Mouse (Mus musculus) B cell, adult 67 days (primary cell): ENCODE measurements around the gene Yif1a. TPM values are rescaled to one million over a fixed set of nuclear protein-coding genes. Genes with fewer than 3 reads are reported as not detected.

Experiments
- total RNA-seq, 2 experiments: library from RNA; stranded (reverse); gene quantifications; 4 replicates each; pipeline ENCODE4 v1.2.4; 2023

Yif1a gene
- 10 to 100 TPM; 29.3 to 49.9 TPM for total RNA-seq

GRCm38 (mm10) chr19:5087884-5088728, at the start of gene Yif1a:
Yif1a (plus strand) TSS chr19:5088538.

GRCm38 (mm10) chr19:5038709-5039156, 49.6 kb upstream of the Yif1a start, which contains the start of the genes B4gat1 and AC124502.3:
B4gat1 (plus strand) TSS chr19:5038826.
AC124502.3 (plus strand) TSS chr19:5038891.

GRCm38 (mm10) chr19:5040862-5041523, 47.3 kb upstream of the Yif1a start, which contains the start of gene Brms1:
Brms1 (plus strand) TSS chr19:5041354.

DNA sequence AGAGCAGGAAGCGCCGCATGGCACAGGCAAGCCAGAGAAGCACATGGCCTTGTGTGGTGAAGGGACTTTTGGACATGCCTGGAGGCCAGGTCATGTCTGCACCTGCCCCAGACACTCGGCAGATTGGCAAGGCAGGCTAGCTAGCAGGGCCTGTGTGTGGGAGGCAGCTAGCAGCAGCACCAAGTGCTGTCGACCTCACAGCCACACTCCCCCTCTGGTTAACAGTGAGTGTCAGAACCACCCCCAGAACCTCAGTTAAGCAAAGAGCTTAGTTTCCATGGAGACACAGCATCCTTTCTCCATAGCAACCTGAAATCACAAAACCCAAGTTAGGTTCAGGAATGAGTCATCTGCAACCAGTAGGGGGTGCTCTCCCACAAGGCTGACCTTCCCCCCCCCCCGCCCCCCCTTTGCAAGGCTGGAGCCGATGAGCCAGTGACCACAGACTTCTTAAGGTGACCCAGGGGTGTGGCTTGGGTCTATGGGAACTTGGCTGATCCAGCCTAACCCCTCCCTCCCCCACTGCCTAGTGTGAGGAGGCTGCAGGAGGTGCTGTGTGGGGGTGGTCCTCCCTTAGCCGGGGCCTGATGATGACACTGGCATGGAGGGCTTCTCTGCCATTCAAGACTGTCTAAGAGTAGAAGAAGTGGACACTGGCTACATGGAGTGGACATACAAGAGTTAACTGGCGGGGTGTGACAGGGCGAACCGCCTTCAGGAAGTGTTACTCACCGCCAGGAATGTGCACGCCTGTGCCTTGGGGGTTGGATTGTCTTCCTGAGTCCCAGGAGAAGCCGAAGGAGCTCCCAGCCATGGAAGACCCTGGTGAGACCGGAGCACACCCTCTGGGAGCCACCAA, 38.1 kb upstream of the Yif1a start, which contains the start of gene Rin1:
Gene Rin1 (plus strand): TSS at position 435 of the 859 bp plus-strand sequence.

GRCm38 (mm10) chr19:5067867-5068569, 20.3 kb upstream of the Yif1a start, which contains the start of gene Cd248:
Cd248 (plus strand) TSS chr19:5068078.

DNA sequence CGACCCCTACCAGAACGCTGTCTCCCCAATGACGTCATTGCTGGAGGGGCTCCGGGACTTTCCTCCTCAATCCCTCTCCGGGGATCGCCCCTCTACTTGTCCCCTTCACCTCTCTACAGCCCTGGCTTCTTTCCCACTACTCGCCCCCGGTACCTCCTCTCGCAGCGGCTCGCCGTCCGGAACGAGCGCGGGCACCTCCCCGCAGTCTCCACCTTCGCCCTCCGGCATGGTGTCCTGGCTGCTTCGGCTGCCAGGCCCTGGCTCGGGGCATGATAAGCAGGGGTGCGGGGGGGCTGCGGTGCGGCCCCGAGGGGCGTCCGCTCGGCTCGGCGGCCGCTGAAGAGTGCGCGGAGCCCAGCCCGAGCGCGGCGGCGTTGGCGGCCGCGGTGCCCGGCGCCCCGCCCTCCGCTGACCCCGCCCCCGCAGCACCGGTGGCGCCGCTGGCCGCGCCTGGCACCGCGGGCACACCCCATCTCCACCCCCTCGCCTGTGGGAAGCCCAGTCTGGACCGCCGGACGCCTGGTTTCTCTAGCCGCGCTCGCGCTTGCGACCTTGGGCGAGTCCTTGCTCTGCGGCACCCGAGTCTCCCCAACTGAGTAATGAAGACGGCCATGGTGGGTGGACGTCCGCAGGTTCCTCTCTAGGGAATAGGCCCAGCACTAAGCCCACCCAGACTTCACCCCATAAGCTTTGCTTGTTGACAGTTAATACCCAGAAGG, 3.0 kb upstream of the Yif1a start, which contains the start of gene Tmem151a:
Gene Tmem151a (minus strand): TSS at position 387 of the 719 bp plus-strand sequence.

GRCm38 (mm10) chr19:5098363-5099143, 10.2 kb downstream of the Yif1a start, which contains the start of gene Cnih2:
Cnih2 (minus strand) TSS chr19:5098521.

GRCm38 (mm10) chr19:5106731-5107191, 18.4 kb downstream of the Yif1a start, which contains the start of gene Rab1b:
Rab1b (minus strand) TSS chr19:5107072.

DNA sequence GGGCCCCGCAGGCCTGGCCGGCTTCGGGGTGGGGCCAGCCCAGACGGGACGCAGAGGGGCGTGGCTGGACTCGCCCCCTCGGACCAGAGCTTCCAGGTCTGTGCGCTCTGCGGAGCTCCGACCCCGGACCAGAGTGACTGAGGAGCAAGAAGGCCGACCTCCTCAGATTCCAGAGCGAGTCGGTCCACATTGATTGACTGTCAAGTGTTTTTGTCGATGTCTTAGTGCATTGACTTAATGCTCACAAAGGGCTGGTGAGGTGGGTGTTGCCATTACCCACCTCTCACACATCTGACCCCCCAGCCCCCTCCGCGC, 30.0 kb downstream of the Yif1a start, which contains the start of gene Klc2:
Gene Klc2 (minus strand): TSS at position 177 of the 315 bp plus-strand sequence.

Other genes starting within 250 kb of the Yif1a start
- 10 to 100 TPM; 23.0 to 24.4 TPM for gene Ccs, start 249.2 kb upstream of the Yif1a start, total RNA-seq
- not detected for gene Ccdc87, start 249.2 kb upstream of the Yif1a start, total RNA-seq
- gene Ctsf, start 233.4 kb upstream of the Yif1a start, total RNA-seq: under 1 TPM in 1 of 2 experiments, not detected in 1; 0.87 TPM
- not detected for gene Actn3, start 210.6 kb upstream of the Yif1a start, total RNA-seq
- 1 to 10 TPM; 7.9 to 9.3 TPM for gene Zdhhc24, start 209.9 kb upstream of the Yif1a start, total RNA-seq
- gene Bbs1, start 181.9 kb upstream of the Yif1a start, total RNA-seq: 1 to 10 TPM; 4.1 to 4.3 TPM
- 10 to 100 TPM; 78.9 to 86.2 TPM for gene Dpp3, start 160.3 kb upstream of the Yif1a start, total RNA-seq
- 1 to 10 TPM; 1.7 to 4.2 TPM for gene Peli3, start 145.4 kb upstream of the Yif1a start, total RNA-seq
- gene Mrpl11, start 126.4 kb upstream of the Yif1a start, total RNA-seq: 10 to 100 TPM; 22.0 to 39.4 TPM
- gene Npas4, start 98.2 kb upstream of the Yif1a start, total RNA-seq: not detected
- gene Slc29a2, start 64.7 kb upstream of the Yif1a start, total RNA-seq: 1 to 10 TPM; 5.6 to 9.4 TPM
- gene B4gat1, start 49.7 kb upstream of the Yif1a start, total RNA-seq: 1 to 10 TPM; 4.8 TPM
- 1 to 10 TPM; 1.2 to 2.8 TPM for gene AC124502.3, start 49.6 kb upstream of the Yif1a start, total RNA-seq
- 10 to 100 TPM; 63.7 to 71.9 TPM for gene Brms1, start 47.2 kb upstream of the Yif1a start, total RNA-seq
- 1 to 10 TPM; 2.5 to 5.3 TPM for gene Rin1, start 38.1 kb upstream of the Yif1a start, total RNA-seq
- not detected for gene Cd248, start 20.5 kb upstream of the Yif1a start, total RNA-seq
- gene Tmem151a, start 3.0 kb upstream of the Yif1a start, total RNA-seq: not detected
- gene Cnih2, start 10.0 kb downstream of the Yif1a start, total RNA-seq: 1 to 10 TPM; 1.2 to 2.2 TPM
- 100 to 1,000 TPM; 102 to 110 TPM for gene Rab1b, start 18.5 kb downstream of the Yif1a start, total RNA-seq
- 10 to 100 TPM; 42.3 to 50.5 TPM for gene Klc2, start 30.0 kb downstream of the Yif1a start, total RNA-seq
- 10 to 100 TPM; 81.2 to 92.8 TPM for gene Pacs1, start 184.6 kb downstream of the Yif1a start, total RNA-seq
- 100 to 1,000 TPM; 309 to 311 TPM for gene Sf3b2, start 206.9 kb downstream of the Yif1a start, total RNA-seq
- gene Gal3st3, start 209.8 kb downstream of the Yif1a start, total RNA-seq: not detected
- gene Catsper1, start 247.2 kb downstream of the Yif1a start, total RNA-seq: not detected